Mouse (Mus musculus) brown adipose tissue, adult 24 weeks (tissue): ENCODE measurements around the gene Sdf4. TPM values are rescaled to one million over a fixed set of nuclear protein-coding genes. Genes with fewer than 3 reads are reported as not detected.

Source experiments
- H3K27ac ChIP-seq: fragments of 200-500 bp; replicated peaks from 2 replicates; pipeline ENCODE4 v1.5.1; 2012; ENCODE audit warnings: low read depth, mild to moderate bottlenecking, low read length
- H3K4me1 ChIP-seq: fragments of 200-500 bp; 2 replicates; pipeline ENCODE4 v1.6.1; 2012; ENCODE audit warnings: low read length, mixed read lengths; ENCODE audit not compliant: control insufficient read depth, insufficient read depth, insufficient read length
- H3K4me3 ChIP-seq: fragments of 200-500 bp; 2 replicates; pipeline ENCODE4 v1.5.1; 2012; ENCODE audit warnings: low read depth, mild to moderate bottlenecking, low read length, moderate library complexity; ENCODE audit not compliant: insufficient read depth
- polyA plus RNA-seq: library from polyadenylated mRNA; stranded (reverse); fragments of >200 nt; gene quantifications from 2 replicates; pipeline ENCODE4 v1.2.4, GENCODE M21; 2012; ENCODE audit not compliant: missing spikeins, insufficient read depth, insufficient read length

The Sdf4 gene
- polyA plus RNA-seq, 1 experiment, result 138 TPM

GRCm38 (mm10) chr4:155981436-155982082 lies 11.1 kb upstream of the Sdf4 start:
- no peaks in the 10 kb centered on the region for H3K4me1 ChIP-seq
- no peak overlapping the region for H3K4me3 ChIP-seq
- H3K27ac ChIP-seq, result no peak overlapping the region

GRCm38 (mm10) chr4:155983788-155984187 lies 8.9 kb upstream of the Sdf4 start:
- Histone ChIP-seq H3K27ac (no peak overlapping the region), H3K4me3 (no peak overlapping the region), H3K4me1 (no peaks in the 10 kb centered on the region)

GRCm38 (mm10) chr4:155991211-155991907 lies 1.3 kb upstream of the Sdf4 start:
- H3K27ac ChIP-seq, result no peak overlapping the region
- H3K4me1 ChIP-seq, result peaks cover 9% of the 10 kb centered on the region
- peak overlapping the region; percentile 92 for H3K4me3 ChIP-seq

GRCm38 (mm10) chr4:155991908-155992230 lies 803 bp upstream of the Sdf4 start:
- peaks cover 9% of the 10 kb centered on the region for H3K4me1 ChIP-seq
- 0 out of 2 replicates have a peak overlapping the region, but pooled peaks have one; percentile 93 for H3K27ac ChIP-seq
- H3K4me3 ChIP-seq, result peak overlapping the region; percentile 92

GRCm38 (mm10) chr4:155992906-155993547 lies 355 bp downstream of the Sdf4 start:
- peaks cover 9% of the 10 kb centered on the region for H3K4me1 ChIP-seq

GRCm38 (mm10) chr4:155993606-155994005 lies 934 bp downstream of the Sdf4 start:
- H3K4me1 ChIP-seq, result peaks cover 9% of the 10 kb centered on the region

More at GRCm38 (mm10) chr4:155992906-155993547, 355 bp downstream of the Sdf4 start:
- peak overlapping the region; percentile 93 for H3K27ac ChIP-seq
- peak overlapping the region; percentile 70 for H3K4me3 ChIP-seq

GRCm38 (mm10) chr4:156004109-156004508 lies 11.4 kb downstream of the Sdf4 start:
- Histone ChIP-seq H3K4me1 (no peaks in the 10 kb centered on the region), H3K27ac (no peak overlapping the region), H3K4me3 (no peak overlapping the region)

More at GRCm38 (mm10) chr4:155993606-155994005, 934 bp downstream of the Sdf4 start:
- H3K4me3 ChIP-seq, result peak overlapping the region; percentile 70
- peak overlapping the region; percentile 93 for H3K27ac ChIP-seq

- no peak overlapping the region for H3K4me3 ChIP-seq
- H3K4me1 ChIP-seq, result no peaks in the 10 kb centered on the region
- H3K27ac ChIP-seq, result no peak overlapping the region
Measured at GRCm38 (mm10) chr4:156008369-156008768, 15.7 kb downstream of the Sdf4 start.

GRCm38 (mm10) chr4:156013637-156014036 lies 21.0 kb downstream of the Sdf4 start, which contains the start of gene Tnfrsf4:
Tnfrsf4 (plus strand) TSS chr4:156013843.
- Histone ChIP-seq H3K4me1 (no peaks in the 10 kb centered on the region), H3K27ac (no peak within 1 kb of the TSS), H3K4me3 (no peak within 1 kb of the TSS)

GRCm38 (mm10) chr4:156014436-156014835 lies 21.8 kb downstream of the Sdf4 start:
- Histone ChIP-seq H3K4me1 (no peaks in the 10 kb centered on the region), H3K27ac (no peak overlapping the region), H3K4me3 (no peak overlapping the region)

GRCm38 (mm10) chr4:156019771-156020170 lies 27.1 kb downstream of the Sdf4 start:
- H3K4me3 ChIP-seq, result no peak overlapping the region
- H3K4me1 ChIP-seq, result no peaks in the 10 kb centered on the region
- H3K27ac ChIP-seq, result no peak overlapping the region

- H3K27ac ChIP-seq, result no peak overlapping the region
- H3K4me3 ChIP-seq, result no peak overlapping the region
- H3K4me1 ChIP-seq, result no peaks in the 10 kb centered on the region; the same call in 1 of the 2 replicates
Measured at GRCm38 (mm10) chr4:156021381-156021780, 28.7 kb downstream of the Sdf4 start.

GRCm38 (mm10) chr4:156021942-156022419 lies 29.3 kb downstream of the Sdf4 start:
- Histone ChIP-seq H3K27ac (no peak overlapping the region), H3K4me3 (no peak overlapping the region), H3K4me1 (no peaks in the 10 kb centered on the region; the same call in 1 of the 2 replicates)

GRCm38 (mm10) chr4:156023520-156023919 lies 30.8 kb downstream of the Sdf4 start:
- Histone ChIP-seq H3K4me3 (no peak overlapping the region), H3K27ac (no peak overlapping the region), H3K4me1 (no peaks in the 10 kb centered on the region; the same call in 1 of the 2 replicates)

- no peaks in the 10 kb centered on the region; the same call in 1 of the 2 replicates for H3K4me1 ChIP-seq
- H3K27ac ChIP-seq, result no peak overlapping the region
Measured at GRCm38 (mm10) chr4:156024184-156024583, 31.5 kb downstream of the Sdf4 start.

More at GRCm38 (mm10) chr4:156024184-156024583, 31.5 kb downstream of the Sdf4 start:
- H3K4me3 ChIP-seq, result no peak overlapping the region
